Mouse (Mus musculus) sigmoid colon, adult 10 weeks (tissue): ENCODE measurements around the gene Magea3. TPM values are rescaled to one million over a fixed set of nuclear protein-coding genes. Genes with fewer than 3 reads are reported as not detected.

Experiments used
- polyA plus RNA-seq: library from polyadenylated mRNA; stranded (reverse); fragments of 350-450 nt; fragmentation: Illumina TruSeq; extraction: RNeasy Lipid Tissue Mini Kit (QIAGEN cat#74804); gene quantifications from one replicate; pipeline ENCODE4 v1.2.3, GENCODE M21; 2014; ENCODE audit warnings: low read depth, low replicate concordance

The Magea3 gene
- not detected for polyA plus RNA-seq

GRCm38 (mm10) chrX:154949405-154949804 is at the start of gene Magea3:
TSS of gene Magea3 (minus strand) at chrX:154949505.

GRCm38 (mm10) chrX:154995750-154996149 is 46.4 kb upstream of the Magea3 start, which contains the start of gene Magea8:
TSS of gene Magea8 (minus strand) at chrX:154995850.

DNA sequence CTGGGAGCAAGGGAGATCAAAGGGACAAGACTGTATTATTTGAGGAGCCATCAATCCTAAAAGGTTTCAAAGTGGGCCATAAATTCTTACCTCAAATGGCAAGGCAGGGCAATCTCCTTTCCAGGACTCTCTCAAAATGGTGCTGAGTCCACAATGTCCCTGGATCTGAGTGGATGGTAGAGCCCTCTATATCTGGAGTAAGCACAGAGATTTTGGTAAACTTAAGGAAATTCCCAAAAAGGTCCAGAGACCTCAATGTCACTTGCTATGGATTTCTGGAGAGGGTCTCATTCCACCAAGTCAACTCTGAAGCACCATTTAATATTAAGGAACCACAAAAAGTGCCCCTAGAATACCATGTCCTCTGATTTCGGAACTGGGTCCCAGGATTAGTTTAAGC is 13.4 kb downstream of the Magea3 start, which contains the start of gene Magea6:
Magea6 (minus strand) TSS at position 101 of the 400 bp plus-strand sequence.

Other genes starting within 250 kb of the Magea3 start
- gene Cldn34b1, start 59.2 kb downstream of the Magea3 start, polyA plus RNA-seq = not detected
- gene Magea6, start 13.5 kb downstream of the Magea3 start, polyA plus RNA-seq = not detected
- gene Magea8, start 46.3 kb upstream of the Magea3 start, polyA plus RNA-seq = not detected
- not detected for gene Magea5, start 113.6 kb upstream of the Magea3 start, polyA plus RNA-seq
- gene Magea1, start 140.3 kb upstream of the Magea3 start, polyA plus RNA-seq = not detected
- not detected for gene Magea2, start 144.2 kb upstream of the Magea3 start, polyA plus RNA-seq
- not detected for gene Cldn34b2, start 178.9 kb upstream of the Magea3 start, polyA plus RNA-seq